Mouse (Mus musculus): ENCODE results near the gene Scfd2.

The Scfd2 gene

DNA sequence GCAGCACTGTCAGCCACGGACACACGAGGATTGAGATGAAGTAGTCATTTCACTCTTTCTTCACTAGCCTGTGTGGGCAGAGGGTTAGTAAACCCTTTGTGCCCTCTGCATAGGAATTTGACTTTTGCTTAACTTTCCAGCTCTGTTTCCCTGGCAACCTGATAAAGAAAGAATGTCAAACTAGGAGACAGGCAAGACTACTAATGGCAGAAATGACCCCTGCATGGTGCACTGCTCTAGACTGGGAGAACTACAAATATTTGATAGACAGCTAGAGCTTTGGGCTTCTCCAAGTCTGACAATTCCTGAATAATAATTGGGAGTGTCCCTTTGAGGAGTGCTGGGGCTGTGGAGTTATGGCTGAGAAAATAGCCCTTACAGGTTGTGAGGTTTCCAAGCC, 301.0 kb downstream of the Scfd2 start:
- DNase-seq = no peak

DNA sequence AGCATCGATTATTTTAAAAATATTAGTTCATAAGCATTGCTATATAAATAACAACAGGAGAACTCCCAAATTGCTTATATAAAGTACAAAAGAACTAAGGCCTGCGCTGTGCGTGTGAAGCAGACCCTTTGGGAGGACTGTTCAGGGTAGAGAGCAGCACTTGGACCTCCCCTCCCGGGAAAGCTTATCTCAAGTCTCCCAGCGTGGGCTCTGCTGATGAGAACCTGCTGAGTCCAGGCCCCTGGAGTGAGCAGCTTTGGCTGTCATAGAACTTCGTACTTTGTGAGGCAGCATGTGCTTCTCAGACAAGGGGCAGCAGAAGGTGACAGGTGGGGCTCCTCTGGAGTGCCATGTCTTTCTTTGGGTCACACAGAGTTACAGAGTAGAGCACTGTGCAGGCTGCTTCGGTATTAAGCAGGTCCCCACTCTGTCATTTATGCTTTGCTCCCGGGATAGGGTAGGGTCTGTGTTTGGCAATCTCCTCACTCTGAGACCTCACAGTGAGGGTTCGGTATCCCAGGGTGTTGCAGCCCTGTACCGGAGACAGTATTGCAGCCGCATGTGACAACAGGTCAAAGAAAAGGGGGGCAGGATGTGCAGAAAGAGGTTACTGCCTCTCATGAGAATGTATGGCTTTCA, 301.7 kb downstream of the Scfd2 start:
- no peak for DNase-seq

DNA sequence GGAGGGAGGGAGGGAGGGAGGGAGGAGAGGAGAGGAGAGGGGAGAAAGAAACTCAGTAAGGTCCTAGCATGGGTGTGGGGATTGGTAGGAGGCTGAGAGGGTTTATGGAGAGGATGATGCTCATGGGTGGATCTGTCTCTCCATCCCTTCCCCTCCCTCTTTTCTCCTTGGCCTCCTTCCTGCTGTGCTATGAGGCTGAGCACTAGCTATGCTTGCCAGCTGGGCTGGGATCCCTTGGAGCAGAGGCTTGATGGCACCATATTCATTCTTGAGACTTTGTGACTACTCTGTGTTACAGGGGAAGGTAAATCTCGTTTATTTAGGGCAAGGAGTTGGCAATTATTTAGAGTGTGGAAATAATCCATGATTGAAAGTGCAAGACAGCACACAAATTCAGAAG, 302.6 kb downstream of the Scfd2 start:
- DNase-seq = no peak

DNA sequence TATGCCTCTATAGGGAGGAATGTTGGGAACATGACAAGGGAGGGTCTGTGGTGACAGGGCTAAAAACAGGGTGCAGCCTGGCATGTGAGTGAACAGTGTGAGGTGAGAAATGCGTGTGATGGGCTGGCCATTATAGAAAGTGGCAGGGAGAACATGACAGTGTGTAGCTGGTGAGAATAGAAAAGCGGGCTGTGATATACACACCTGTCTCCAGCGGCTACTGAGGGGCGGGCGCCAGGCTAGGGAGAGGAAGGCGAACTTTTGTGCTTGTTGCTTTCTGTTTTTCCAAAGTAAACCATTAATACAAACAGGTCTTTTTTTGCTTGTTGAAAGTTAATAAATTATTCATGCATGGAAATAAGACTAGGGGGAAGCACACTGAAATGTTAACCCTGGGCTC, 304.2 kb downstream of the Scfd2 start:
- DNase-seq = no peak

DNA sequence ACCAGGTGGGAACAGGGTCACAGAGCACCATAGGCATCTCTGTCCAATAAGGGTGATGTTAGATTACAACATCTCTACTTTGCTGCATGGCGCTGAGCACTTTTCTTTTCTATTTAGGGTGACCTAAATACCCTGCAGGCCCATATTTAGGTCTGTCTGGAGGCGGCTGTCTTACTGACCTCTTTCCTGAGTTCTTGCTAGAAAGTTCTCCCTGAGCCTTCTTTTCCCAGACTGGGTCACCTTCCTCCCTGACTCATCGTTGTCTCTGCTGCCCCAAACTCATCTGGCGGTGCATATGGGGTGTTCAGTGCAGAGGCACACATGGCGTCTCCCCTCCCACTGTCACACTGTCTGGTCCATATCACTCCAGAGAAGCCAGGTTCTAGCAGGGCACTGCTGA, 305.4 kb downstream of the Scfd2 start:
- no peak for DNase-seq

DNA sequence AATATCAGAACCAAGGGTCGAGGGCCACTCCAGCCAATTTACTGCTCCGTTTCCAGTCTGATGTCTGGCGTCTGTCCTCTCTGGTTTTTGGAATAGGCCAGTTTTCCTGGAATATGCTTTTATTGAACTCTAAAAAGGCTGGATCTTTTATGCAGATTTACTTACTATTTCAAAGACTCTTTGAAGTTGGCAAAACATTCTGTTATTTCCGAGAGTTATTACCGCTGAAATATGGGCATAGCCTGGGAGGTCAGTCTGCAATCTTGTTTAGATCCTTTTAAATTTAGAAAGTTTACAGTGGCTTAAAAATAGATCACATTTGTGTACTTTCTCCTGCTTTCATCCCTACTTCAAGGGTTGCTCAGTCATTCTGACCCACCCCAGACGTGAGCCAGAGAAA, 307.1 kb downstream of the Scfd2 start:
- DNase-seq = no peak

DNA sequence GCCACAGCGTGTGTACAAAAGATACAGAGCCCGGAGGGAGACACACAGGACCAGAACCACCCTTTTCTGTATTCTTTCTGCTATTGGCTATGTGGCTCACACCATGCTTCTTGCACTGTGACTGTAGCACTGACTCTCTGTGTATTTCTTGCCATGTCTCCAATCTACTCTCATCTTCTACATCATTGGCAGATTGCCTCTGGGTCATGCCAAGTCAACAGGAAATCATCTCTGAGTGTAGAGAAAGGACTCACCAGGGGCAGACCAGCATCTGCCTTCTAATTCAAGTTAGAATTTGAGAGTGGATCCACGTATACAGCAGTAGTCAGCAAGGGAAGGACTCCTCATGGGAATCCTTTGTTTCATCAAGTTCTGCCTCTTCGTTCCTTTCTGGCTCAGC, 308.9 kb downstream of the Scfd2 start:
- DNase-seq = no peak

DNA sequence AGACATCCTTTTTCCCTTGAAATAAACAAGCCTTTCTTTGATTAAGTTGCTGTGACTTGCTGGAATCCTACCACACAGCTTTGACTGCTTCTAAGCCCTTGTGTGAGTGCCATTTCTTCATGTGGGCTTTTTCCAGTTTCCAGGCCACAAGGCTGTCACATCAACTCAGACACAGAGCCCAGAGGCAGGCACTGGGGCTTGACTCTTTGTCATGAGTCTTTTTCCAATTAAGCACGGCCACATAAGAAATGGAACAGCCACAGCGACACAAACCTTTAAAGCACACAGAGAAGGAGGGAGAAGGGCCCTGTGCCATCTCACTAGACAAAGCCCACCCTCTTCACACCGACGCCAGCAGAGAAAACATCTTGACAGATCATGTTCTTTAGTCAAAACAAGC, 313.0 kb downstream of the Scfd2 start:
- DNase-seq = no peak

DNA sequence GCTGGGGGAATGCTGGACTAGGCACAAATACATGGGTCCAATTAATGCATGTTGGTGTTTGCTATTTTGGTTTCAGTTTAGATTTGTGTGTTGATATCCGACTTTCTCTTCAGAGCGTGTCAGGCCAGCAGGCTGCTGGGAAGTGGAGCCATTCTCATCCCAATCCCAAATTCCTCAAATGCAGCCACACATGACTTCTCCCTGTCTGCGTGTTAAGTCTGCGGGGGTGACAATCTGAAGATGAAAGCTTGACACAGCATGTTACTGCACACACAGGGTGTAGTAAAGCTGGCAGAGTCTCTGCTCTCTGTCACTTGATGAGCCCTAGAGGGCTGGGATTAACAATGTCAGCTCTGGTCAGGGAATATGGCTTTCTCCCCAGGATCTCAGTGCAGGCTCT, 316.4 kb downstream of the Scfd2 start:
- no peak for DNase-seq

DNA sequence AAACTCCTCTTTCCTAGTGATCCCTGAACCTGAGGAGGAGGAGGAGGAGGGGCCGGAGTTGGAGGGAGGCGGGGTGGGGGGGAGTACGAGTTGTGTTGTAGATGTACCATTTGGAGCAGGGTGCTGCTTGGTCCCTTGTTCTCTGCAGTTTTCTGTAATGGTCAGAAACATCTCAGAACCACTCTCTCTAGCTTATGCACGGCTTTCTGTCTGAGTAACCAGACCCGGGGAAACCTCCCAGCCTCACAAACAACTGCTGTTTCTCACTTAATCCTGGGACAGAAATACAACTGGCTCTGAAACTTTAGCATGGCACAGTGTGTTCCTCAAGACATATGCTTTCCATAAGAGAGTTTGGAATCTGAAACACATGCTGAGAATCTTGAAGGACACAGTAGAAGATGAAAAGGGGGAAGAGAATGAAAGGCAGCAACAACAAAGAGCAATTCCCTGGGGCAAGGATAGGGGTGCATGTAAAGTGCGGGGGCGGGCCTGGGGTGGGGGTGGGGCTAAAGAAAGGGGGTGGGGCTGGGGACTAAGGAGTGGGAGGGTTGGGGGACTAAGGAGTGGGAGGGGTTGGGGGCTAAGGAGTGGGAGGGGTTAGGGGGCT, 317.0 kb downstream of the Scfd2 start:
- no peak for DNase-seq

DNA sequence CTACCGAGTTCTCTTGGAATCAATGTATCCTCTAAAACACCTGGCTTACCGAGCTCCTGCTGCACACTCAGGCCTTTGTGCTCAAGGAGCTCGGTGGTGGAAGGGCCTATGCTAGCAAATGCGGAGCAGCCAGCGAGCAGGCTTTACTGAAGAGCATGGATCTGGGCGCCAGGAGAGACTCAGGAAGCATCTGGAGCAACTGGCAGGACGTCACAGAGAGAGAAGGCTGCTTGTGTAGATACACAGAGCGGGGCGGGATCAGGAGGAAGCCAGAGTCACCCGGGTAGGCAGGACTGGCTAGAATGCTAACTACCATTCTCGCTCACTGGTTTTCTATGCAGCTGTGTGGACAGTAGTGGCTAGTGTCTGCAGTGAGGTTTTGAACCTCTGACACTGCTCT, 320.2 kb downstream of the Scfd2 start:
- no peak for DNase-seq

DNA sequence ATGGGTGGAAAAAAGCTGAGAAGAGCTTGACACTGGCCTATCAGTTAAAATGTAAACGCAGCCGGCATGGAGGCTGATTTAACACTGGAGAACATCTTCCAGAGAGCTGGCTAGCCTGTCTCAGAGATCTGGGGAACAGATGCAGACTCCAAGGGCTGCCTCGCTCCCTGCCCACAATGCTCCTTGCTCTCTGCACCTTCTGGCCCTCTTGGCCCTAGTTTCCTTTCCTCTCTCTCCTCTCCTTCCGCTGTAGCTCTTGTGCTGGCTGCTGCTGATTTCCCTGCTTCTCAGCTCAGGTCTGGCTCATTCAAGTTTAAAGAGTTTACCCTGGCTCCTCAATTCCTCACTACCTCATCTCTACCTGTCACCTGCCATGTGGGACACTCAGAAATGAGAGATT, 321.9 kb downstream of the Scfd2 start:
- DNase-seq = no peak

DNA sequence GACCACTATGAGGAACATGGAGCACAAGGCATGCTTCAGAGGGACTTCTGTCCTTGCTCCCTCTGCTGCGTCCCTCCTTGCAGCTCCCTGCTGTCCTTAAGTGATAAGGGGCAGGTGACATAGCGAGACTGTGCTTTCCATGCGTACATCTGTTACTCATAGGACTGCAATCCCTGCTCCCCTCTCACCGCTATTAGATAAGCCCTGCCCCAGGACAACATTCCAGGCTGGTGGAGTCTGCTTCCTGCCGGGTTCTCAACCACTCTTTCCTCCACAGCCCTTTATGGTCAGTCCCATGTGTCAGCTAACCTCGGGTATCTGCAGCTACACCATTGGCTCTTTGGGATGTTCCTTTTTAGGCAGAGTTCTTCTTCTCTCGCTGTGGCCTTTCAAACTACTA, 323.1 kb downstream of the Scfd2 start:
- no peak for DNase-seq

DNA sequence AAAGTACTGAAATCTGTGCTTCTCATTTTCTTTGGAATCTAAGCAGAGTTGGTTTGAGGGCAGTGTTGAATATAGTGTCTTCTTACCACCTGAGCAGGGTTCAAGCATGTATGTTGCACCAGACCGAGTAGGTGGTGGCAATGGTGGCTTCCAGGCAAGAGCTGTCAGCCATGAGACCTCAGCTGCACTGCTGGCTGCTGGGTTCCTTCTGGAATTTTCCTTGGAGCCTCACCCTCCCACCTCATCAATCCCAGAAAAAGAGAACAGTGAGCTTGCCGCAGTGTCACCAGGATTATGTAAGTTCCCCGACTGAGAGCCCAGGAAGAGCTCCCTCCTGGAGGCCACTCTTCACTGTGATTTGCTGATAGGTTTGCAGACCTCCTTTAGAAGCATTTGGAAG, 324.4 kb downstream of the Scfd2 start:
- DNase-seq = no peak

DNA sequence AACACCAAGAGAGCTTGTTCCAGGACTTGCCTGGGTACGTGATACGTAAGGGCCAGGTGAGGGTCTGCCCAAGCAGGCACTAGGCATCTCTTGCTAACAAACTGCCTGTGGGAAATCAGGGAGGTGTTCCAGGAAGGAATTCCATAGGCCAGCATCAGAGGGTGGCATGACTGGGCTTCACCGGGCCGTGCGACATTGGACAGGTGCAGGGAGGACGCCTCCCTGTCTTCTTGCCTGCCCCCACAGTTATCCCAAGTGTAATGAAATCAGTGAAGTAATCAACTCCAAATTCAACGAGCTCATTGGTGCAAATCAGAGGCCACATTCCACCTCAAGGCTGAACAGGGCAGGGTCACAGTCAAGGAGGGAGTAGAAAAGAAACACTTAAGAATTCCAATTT, 324.9 kb downstream of the Scfd2 start:
- DNase-seq = no peak

DNA sequence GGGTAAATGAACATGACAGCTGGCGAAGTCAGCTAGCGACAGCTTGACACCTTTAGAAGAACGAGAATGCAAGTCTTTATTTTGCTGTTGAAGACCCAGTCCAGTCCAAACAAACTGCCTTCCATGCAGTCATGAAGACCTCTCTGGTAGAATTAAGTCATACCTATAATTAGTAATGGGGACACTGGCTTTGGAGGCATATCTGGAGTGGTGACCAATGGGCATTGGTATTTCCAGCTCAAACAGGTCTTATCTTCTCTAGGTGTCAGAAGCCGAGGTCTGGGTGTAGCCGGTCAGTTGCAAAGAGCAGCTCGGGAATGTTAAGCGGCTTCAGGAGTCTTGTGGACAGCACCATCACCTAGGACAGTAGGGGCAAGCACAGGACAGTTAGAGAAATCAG, 325.5 kb downstream of the Scfd2 start:
- DNase-seq = no peak

DNA sequence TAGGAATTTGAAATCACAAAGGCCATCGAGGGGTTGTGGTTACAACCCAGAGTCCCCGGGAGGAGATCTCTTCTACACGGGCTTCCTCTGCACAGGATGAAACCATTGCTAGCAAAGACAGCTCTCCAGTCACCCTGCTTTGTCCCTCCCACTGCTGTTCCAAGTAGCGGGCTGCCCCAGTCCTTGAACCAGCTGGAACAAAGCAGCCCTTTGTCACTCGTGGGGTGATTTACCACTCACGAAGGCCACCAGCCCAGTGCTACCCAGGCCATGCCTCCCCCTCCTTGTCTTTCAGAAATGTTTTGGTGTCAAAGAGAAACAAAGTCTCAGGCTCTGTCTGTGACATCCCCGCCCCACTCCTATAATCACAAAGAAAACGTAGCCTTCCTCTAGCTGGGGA, 326.1 kb downstream of the Scfd2 start:
- DNase-seq = peak; percentile 15

DNA sequence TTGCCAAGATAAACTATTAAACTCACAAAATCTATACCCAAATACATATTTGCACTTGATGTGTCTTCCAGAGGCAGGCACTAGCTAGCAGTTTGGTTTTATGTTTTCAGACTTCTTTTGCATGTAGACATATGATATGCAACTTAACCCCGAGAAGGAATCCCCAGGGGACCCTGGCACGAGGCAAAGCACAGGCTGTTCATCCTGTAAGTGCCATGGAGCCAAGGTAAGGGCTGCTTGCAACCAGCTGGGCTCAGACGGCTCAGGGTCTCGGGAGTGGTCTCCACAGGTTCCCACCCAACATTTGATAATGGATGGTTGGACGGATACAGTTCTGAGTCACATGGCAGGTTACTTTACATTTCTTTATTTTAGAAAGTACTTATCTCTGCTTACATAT, 327.1 kb downstream of the Scfd2 start:
- DNase-seq = no peak

DNA sequence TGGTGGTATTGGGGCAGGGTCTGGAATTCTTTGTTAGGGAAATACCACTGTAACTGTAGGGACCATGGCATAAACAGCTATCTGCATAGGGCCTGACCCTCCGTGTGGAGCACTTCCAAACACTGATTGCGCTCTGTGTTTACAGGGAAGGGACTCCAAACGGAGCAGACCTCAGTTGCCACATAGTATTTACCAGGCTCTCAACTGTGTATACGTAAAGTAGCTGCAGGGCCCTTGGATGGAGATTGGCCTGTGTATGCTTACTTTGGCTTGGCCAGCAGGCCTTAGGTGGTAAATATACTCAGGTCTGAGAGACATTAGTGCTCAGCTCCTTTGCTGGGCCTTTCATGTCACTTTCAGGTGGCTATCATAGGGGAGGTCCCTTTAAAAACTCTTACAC, 329.0 kb downstream of the Scfd2 start:
- DNase-seq = no peak

DNA sequence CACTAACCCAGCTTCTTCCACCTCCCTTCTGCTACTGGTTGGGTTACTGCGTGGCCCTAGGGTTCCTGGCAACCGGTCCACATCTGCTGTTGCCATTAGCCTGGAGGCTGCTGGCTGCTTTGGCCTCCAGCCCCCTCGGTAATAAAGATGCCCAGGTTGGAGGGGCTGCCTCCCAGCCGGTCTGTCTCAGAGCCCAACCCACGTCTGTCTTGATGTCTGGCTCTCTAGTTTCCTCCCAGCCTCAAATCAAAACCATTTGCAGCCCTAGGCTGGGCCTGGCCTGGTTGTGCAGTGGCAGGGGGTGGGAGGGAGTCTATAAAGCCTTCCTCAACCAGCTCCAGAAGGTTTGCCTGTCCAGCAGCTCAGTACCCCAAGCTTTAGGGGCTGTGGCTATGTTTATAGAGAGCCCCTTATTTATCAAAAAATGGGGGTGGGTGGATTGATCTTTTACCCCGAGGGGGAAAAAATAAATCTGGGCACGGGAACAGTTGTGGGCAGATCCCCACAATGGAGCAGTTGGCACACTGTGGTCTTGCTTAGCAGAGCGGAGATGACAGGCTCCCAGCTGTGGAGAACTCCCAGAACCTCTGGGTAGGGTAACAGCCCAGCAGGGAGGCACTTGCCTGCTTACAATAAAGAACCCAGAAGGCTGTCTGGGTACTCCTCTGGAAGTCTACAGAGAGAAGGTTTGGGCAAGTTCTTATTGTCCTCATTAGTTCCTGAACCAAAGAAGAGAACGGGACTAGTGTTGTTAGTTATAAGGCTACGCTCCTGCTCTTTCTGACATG, 329.8 kb downstream of the Scfd2 start:
- DNase-seq = no peak

DNA sequence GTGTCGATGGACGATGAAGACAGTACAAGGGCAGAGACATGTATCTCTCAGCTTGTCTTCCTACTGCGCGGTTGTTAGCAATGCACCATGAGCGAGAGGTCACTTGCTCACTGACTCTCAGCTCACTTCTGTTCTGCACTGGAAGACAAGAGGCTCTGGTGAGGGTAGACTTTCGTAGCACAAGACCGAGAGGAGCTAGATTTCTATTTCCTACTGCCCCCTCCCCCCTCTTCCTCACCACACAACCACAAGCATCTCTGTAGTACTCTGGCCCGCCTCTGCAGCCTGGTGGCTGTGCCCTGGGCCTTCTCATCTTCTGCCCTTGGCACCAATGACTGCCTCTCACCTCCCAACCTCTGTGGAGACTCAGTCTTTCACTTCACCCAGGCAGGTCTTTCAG, 331.1 kb downstream of the Scfd2 start:
- DNase-seq = peak; percentile 72

DNA sequence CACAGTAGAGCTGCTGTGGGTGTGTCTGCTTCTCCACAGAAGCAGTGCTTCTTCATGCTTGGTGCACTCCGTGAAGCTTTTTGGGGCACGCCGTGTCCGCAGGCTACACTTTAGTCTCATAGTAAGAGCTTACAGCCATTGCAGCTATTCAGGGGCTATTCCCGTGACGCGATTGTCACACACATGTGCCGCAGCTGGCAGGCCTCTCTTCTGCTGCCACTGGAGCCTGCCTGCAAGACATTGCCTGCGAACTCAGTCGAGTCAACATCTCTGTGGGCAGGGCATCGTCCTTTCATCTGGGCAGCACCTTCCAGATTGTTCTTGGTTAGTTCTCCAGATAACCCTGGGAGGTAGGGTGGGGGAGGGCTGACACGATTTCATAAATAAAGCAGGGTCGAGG, 331.8 kb downstream of the Scfd2 start:
- DNase-seq = peak; percentile 26

DNA sequence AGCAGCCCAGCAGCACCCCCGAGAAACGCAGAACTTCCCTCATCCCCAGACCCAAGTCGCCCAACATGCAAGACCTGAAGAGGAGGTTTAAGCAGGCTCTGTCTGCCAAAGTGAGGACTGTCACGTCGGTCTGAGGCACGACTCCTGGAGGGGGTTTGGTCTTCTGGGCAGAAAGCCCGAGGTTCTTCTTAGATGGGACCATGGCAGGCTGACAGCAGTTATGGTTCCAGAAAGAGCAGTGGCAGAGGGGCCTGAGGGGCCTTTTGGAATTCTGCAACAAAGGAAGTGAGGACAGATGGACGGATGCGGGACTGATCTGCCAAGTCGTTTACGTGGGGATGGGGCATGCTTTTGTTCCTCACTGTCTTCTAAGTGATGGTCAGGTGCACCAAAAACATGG, 333.1 kb downstream of the Scfd2 start:
- no peak for DNase-seq

DNA sequence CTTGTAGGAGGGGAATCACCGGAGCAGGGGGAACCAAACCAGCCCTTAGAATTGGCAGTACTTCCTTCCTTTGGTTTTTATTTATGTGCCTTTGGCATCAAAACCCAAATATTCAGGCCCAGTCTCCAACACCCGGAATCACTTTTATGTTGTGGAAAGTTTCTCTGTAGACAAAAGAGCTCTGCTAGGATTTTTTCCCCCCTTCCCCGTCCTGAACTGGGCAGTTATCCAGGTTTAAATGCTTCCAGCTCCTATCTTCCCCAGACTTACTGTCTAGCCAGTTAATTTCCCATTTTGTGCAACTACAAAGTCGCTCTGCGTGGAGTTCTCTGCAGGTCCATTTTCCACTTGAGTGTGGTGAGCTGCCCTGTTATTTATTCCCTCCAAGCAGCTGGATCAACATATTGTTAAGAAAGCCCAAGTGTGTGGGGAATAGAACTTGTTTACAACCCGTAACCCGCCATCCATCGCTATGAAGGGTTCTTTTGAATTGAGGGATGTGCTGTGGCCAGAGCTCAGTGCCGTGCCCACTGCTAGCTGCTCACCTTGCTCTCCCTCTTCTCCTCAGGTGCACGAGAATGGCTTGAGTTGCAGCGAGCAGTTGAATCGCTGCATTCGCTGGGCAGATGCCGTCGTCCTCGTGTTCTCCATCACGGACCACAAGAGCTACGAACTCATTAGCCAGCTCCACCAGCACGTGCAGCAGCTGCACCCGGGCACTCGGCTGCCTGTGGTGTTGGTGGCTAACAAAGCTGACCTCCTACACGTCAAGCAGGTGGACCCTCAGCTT, 333.8 kb downstream of the Scfd2 start:
- no peak for DNase-seq

Measured in thymus, postnatal 14 days (tissue).